In the genomic region with DNA sequence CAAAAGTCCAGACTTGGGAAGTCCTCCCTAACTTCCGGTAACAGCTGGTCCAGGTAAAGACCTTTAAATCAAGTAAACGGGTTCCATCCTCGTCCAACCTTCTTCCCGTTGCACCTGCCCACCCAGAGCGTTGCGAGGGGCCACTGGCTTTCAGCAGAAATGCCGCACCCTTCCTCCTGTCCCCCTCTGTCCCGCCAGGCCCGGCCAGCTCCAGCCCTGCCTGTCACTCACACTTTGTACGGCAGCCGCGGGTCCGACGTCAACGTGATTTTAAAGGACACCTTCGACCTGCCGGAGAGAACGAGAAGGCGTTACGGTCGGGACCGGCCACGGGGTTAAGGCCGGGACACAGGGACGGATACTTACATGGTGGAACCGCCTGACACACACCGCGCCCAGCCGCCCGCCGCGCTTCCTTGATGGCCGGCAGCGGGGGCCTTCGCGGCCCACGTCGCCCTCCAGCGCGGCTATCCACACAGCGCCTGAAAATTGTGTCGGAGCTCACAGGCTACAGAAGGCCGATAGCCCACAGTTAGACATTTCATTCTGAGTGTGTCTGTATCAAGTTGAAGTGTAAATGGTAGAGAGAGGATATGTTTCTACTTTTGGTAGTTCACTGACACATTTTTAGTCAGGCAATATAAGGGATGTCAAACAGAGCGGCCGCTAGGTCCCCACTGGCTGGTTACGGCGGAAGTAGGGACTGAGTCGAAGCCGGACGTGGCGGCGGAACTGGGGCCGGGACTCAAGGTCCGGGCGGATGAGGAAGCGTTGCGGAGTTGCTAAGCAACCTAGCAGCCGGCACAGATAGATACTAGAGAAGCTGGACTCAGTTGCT, we compare ENCODE assay signal across 8 mouse cellular contexts. TPM values are rescaled to one million over a fixed set of nuclear protein-coding genes. Genes with fewer than 3 reads are reported as not detected.
A peak's percentile ranks its signal among the peaks of the same experiment; 100 is the strongest.
DNase-seq lines count a peak whose midpoint lies in the region; ATAC-seq lines count a peak whose summit lies in the region.

A gene (minus strand): TSS at position 448 of the 838 bp plus-strand sequence.

- H3K9me3 ChIP-seq in lung, embryonic 16.5 days (ENCODE audit: control insufficient read depth, low read length) = no peaks in the 10 kb centered on the region

- no peaks in the 10 kb centered on the region for H3K27me3 ChIP-seq in lung, embryonic 16.5 days (ENCODE audit: control insufficient read depth, insufficient read depth, low read depth, low read length)

- peak within 1 kb of the TSS; percentile 86 for H3K9ac ChIP-seq in lung, embryonic 16.5 days (ENCODE audit: low read length)

- peaks cover 20% of the 10 kb centered on the region for H3K36me3 ChIP-seq in lung, embryonic 16.5 days (ENCODE audit: control insufficient read depth, insufficient read depth, low read length)

- DNase-seq in MEL-GATA-1-ER (ENCODE audit: extremely low read depth, low read depth) = peak; percentile 86
- DNase-seq in cerebellum, adult 8-10 months = peak; percentile 91
- DNase-seq in forelimb bud, embryonic 11.5 days (ENCODE audit: low read depth, low spot score) = peak; percentile 91
- peak; percentile 91 for DNase-seq in layer of hippocampus, adult 9-10 months (ENCODE audit: low spot score)
- DNase-seq in ovary, postnatal 10 days (ENCODE audit: low spot score) = peak; percentile 77
- DNase-seq in thymus, postnatal 10 days (ENCODE audit: low spot score in 2 of 2) = peak; percentile 83 to 84

- peak within 1 kb of the TSS; percentile 98 for H3K4me3 ChIP-seq in lung, embryonic 16.5 days (ENCODE audit: low read length)

- H3K4me1 ChIP-seq in lung, embryonic 16.5 days (replicated peaks; ENCODE audit: control insufficient read depth, insufficient read depth, low read length) = peaks cover 6% of the 10 kb centered on the region

- H3K4me2 ChIP-seq in lung, embryonic 16.5 days (ENCODE audit: low read depth, low read length) = peak within 1 kb of the TSS; percentile 90

- ATAC-seq in hematopoietic stem cell, adult 5-6 weeks (replicated peaks in 1 of 2; ENCODE audit: insufficient read depth in 1 of 2, low FRiP score in 2 of 2, low TSS enrichment in 1 of 2, low read depth in 1 of 2, poor library complexity in 2 of 2, severe bottlenecking in 2 of 2) = peak; percentile 99
- ATAC-seq in lung, embryonic 16.5 days (ENCODE audit: low read depth) = peak; percentile 99

- WGBS in lung, embryonic 16.5 days = under 1% methylated on average over 58 of the region's 58 CpGs

- peak within 1 kb of the TSS; percentile 50; the same call in 1 of the 2 replicates for H3K27ac ChIP-seq in lung, embryonic 16.5 days (ENCODE audit: low read length)

RNA-seq across cellular contexts. Expression of the gene that starts here (rescaled TPM):
- total RNA-seq in hematopoietic stem cell, adult 5-6 weeks (2017) = 49.2 and 83.8 TPM in 2 replicates
- polyA plus RNA-seq in lung, embryonic 16.5 days (2015; fragmentation: Nextera tagmentation; extraction: Ambion mirVana) = 97.7 and 103 TPM in 2 replicates

Comparison
In these comparisons a context has a peak if more than half of its experiments do, and no peak if none do; other contexts are left out.
1. Peak in every context shown above with its lines: DNase-seq, ATAC-seq, H3K4me3 ChIP-seq and H3K27ac ChIP-seq.